ENCODE assay signal across 8 mouse cellular contexts in the genomic region with DNA sequence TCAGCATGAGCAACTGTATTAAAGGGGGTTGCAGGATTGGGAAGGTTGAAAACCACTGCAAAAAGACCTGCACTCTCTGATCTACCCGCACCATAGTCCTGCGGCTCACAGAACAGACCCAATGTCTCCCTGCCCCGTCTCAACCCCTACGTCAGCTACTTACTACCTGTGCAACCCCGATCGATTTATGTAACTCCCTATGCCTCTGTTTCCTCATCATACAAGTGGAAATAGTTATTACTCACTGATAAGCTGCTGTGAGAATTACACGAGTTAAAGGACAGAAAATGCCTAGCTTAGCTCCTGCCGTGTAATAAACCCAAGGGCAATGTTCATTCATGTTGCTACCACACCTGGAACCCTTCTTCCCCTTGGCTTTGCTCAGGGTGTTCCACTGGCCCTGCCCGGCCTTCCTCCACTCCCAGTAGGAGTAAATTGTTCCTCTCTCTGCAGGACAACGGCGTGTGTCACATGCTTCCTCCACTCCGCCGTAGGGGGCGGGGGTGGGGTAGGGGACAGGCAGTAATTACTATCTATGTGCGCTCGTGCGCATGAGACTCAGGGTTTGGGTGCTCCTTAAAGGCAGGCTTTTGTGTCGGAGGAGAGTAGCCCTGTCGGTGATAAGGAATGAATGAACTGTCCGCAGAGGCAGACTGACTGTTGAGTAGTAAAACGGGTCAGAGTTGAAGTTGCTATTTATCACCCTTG. TPM values are rescaled to one million over a fixed set of nuclear protein-coding genes. Genes with fewer than 3 reads are reported as not detected.
DNase-seq lines count a peak whose midpoint lies in the region; ATAC-seq and TF ChIP-seq lines count a peak whose summit lies in the region.

No protein-coding gene starts in this region.

- peak overlapping the region; percentile 44 for H3K4me3 ChIP-seq in ES-Bruce4 (ENCODE audit: low read depth, low read length)
- no peak overlapping the region for H3K4me3 ChIP-seq in embryonic facial prominence, embryonic 15.5 days (replicated peaks)
- H3K4me3 ChIP-seq in intestine, embryonic 15.5 days (replicated peaks): no peak overlapping the region

- no peaks in the 10 kb centered on the region for H3K36me3 ChIP-seq in ES-Bruce4 (ENCODE audit: control insufficient read depth, insufficient read depth, low read length, poor library complexity, severe bottlenecking)
- no peaks in the 10 kb centered on the region for H3K36me3 ChIP-seq in embryonic facial prominence, embryonic 15.5 days
- no peaks in the 10 kb centered on the region for H3K36me3 ChIP-seq in intestine, embryonic 15.5 days

- no peaks in the 10 kb centered on the region for H3K27me3 ChIP-seq in ES-Bruce4 (ENCODE audit: control insufficient read depth, insufficient read depth, low read length, poor library complexity, severe bottlenecking)
- no peaks in the 10 kb centered on the region for H3K27me3 ChIP-seq in embryonic facial prominence, embryonic 15.5 days
- H3K27me3 ChIP-seq in intestine, embryonic 15.5 days (replicated peaks): no peaks in the 10 kb centered on the region

- 35% methylated on average over 21 of the region's 21 CpGs for WGBS in embryonic facial prominence, embryonic 15.5 days
- WGBS in intestine, embryonic 15.5 days: 31% methylated on average over 21 of the region's 21 CpGs

- H3K9ac ChIP-seq in ES-Bruce4 (ENCODE audit: low read depth, poor library complexity, severe bottlenecking): peak overlapping the region; percentile 35
- H3K9ac ChIP-seq in embryonic facial prominence, embryonic 15.5 days: no peak overlapping the region
- no peak overlapping the region; the same call in 1 of the 2 replicates for H3K9ac ChIP-seq in intestine, embryonic 15.5 days

- ATAC-seq in embryonic facial prominence, embryonic 15.5 days (ENCODE audit: insufficient number of reproducible peaks, low FRiP score, low TSS enrichment, low read depth): no peak
- peak; percentile 91 for ATAC-seq in intestine, embryonic 15.5 days
- ATAC-seq in megakaryocyte, adult 5-6 weeks (ENCODE audit: poor library complexity, severe bottlenecking): peak; percentile 31; the same call in 1 of the 2 replicates

- DNase-seq in cerebellum, postnatal 14 days: peak; percentile 23 to 35
- no peak for DNase-seq in cerebellum, postnatal 36 days
- peak; percentile 51 for DNase-seq in urinary bladder, postnatal 14 days (ENCODE audit: low spot score)
- DNase-seq in cerebellum, adult 18-20 months: no peak

- no peak for TF ChIP-seq CTCF in ES-Bruce4 (IDR thresholded peaks at IDR 0.05; ENCODE audit: low read depth, low read length)

- peak overlapping the region; percentile 11; the same call in 1 of the 2 replicates for H3K4me2 ChIP-seq in embryonic facial prominence, embryonic 15.5 days (replicated peaks)
- H3K4me2 ChIP-seq in intestine, embryonic 15.5 days (replicated peaks): peak overlapping the region; percentile 37

- peak; percentile 50; the same call in 1 of the 2 replicates for TF ChIP-seq EP300 in ES-Bruce4 (IDR thresholded peaks at IDR 0.05; ENCODE audit: insufficient read depth, low read depth, low read length)

- no peaks in the 10 kb centered on the region for H3K9me3 ChIP-seq in ES-Bruce4 (replicated peaks; ENCODE audit: control insufficient read depth, insufficient read depth, low read length, poor library complexity, severe bottlenecking)
- H3K9me3 ChIP-seq in embryonic facial prominence, embryonic 15.5 days (replicated peaks): no peaks in the 10 kb centered on the region
- H3K9me3 ChIP-seq in intestine, embryonic 15.5 days: no peaks in the 10 kb centered on the region

- peaks cover 2% of the 10 kb centered on the region for H3K4me1 ChIP-seq in ES-Bruce4 (ENCODE audit: control insufficient read depth, insufficient read depth, low read length)
- peaks cover 32% of the 10 kb centered on the region for H3K4me1 ChIP-seq in embryonic facial prominence, embryonic 15.5 days
- H3K4me1 ChIP-seq in intestine, embryonic 15.5 days (replicated peaks): peaks cover 13% of the 10 kb centered on the region

- H3K27ac ChIP-seq in ES-Bruce4 (ENCODE audit: insufficient read depth, low read length): no peak overlapping the region
- H3K27ac ChIP-seq in embryonic facial prominence, embryonic 15.5 days (replicated peaks): no peak overlapping the region
- peak overlapping the region; percentile 82 for H3K27ac ChIP-seq in intestine, embryonic 15.5 days

- TF ChIP-seq POLR2A in ES-Bruce4 (IDR thresholded peaks at IDR 0.05; ENCODE audit: insufficient read depth, low read length): peak; percentile 18

RNA-seq across cellular contexts. Expression of gene Lgals3, which starts 2.7 kb away (rescaled TPM):
- 24.7 and 29.4 TPM in 2 replicates for polyA plus RNA-seq in ES-Bruce4 (2011; ENCODE audit: insufficient read depth, insufficient read length, low read depth, missing spikeins)
- 199 and 236 TPM in 2 replicates for polyA plus RNA-seq in embryonic facial prominence, embryonic 15.5 days (2015; fragmentation: Nextera tagmentation; extraction: Ambion mirVana)
- 19.5 and 25.7 TPM in 2 replicates for polyA plus RNA-seq in intestine, embryonic 15.5 days (2015; fragmentation: Nextera tagmentation; extraction: Ambion mirVana)
- 1,575 and 1,670 TPM in 2 replicates for total RNA-seq in megakaryocyte, adult 5-6 weeks (2015)
- total RNA-seq in megakaryocyte, adult 5-6 weeks (2017): 496 and 508 TPM in 2 replicates

RNA-seq across cellular contexts. Expression of gene Dlgap5, which starts 53.3 kb away (rescaled TPM):
- 132 and 141 TPM in 2 replicates for polyA plus RNA-seq in ES-Bruce4 (2011; ENCODE audit: insufficient read depth, insufficient read length, low read depth, missing spikeins)
- polyA plus RNA-seq in embryonic facial prominence, embryonic 15.5 days (2015; fragmentation: Nextera tagmentation; extraction: Ambion mirVana): 37.5 and 38.4 TPM in 2 replicates
- 35.3 and 35.4 TPM in 2 replicates for polyA plus RNA-seq in intestine, embryonic 15.5 days (2015; fragmentation: Nextera tagmentation; extraction: Ambion mirVana)
- 55.8 and 59.1 TPM in 2 replicates for total RNA-seq in megakaryocyte, adult 5-6 weeks (2015)
- 98.6 and 105 TPM in 2 replicates for total RNA-seq in megakaryocyte, adult 5-6 weeks (2017)

Comparison
In these comparisons a context has a peak if more than half of its experiments do, and no peak if none do; other contexts are left out.
1. DNase-seq: peak in cerebellum, postnatal 14 days (2 of 2) and urinary bladder, postnatal 14 days (single experiment); none in cerebellum, postnatal 36 days (0 of 2) and cerebellum, adult 18-20 months (0 of 2).